Mouse (Mus musculus) cerebellum, adult 18-20 months (tissue): ENCODE data around the gene Ciz1.

ENCODE experiments used
- DNase-seq, 2 experiments: peaks; one replicate each; pipeline ENCODE4 v3.0.0; 2021

Gene Ciz1

GRCm38 (mm10) chr2:32352151-32353006 is at the start of gene Ciz1:
TSS of gene Ciz1 (plus strand) at chr2:32352327.
- DNase-seq, result peak; percentile 72 to 80

DNA sequence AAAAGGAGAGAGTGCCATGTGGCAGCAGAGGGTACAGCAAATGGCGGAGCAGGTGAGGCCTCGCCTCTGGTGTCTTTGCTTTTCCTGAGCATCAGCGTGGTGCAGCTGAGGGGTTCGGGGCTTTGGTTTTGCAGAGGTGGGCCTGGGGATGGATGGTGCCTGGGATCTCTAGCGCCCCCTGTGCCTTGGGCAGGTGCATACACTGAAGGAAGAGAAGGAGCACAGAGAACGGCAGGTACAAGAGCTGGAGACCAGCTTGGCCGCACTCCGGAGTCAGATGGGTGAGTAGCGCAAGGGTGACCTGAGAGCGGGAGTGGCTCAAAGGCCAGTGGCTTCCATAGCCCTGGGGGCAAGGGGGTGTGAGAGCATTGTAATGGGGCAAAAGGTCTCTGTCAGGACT is 49.2 kb upstream of the Ciz1 start:
- DNase-seq, result no peak

GRCm38 (mm10) chr2:32304145-32304832 is 47.8 kb upstream of the Ciz1 start:
- DNase-seq, result peak; percentile 85 to 86

DNA sequence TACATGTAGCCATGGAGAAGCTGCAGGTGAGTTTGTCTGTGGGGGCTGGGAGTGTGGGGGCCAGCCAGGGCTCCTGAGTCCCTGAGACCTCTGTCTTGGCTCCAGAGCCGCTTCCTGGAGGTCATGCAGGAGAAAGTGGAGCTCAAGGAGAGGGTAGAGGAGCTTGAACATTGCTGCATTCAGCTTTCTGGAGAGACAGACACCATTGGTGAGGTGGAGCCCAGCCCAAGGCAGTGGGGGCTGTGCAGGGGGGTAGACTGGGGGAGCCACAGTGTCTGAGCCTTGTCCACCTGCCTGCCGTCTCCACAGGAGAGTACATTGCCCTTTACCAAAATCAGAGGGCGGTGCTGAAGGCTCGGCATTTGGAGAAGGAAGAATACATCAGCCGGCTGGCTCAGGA is 46.5 kb upstream of the Ciz1 start:
- peak in 1 of 2 experiments; percentile 22 for DNase-seq

DNA sequence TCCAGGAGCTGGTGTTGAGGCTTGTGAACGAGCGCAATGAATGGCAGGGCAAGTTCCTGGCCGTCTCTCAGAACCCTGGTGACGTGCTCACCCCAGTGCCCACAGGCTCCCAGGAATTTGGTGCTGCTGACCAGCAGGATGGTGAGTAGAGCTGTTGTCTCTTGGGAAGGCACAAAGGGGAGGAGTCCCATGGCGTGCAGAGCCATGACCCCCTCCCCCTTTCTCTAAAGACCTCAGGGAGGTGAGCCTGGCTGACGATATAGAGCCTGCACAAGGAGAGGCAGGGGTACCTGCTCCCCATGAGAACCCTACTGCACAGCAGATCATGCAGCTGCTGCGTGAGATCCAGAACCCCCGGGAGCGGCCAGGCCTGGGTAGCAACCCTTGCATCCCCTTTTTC is 46.0 kb upstream of the Ciz1 start:
- peak in 1 of 2 experiments; percentile 33 for DNase-seq

- DNase-seq, result peak in 1 of 2 experiments; percentile 32
Measured at GRCm38 (mm10) chr2:32307247-32307798, 44.8 kb upstream of the Ciz1 start.

- DNase-seq, result peak; percentile 79 to 83
Measured at GRCm38 (mm10) chr2:32307941-32308760, 44.0 kb upstream of the Ciz1 start.

GRCm38 (mm10) chr2:32308870-32309568 is 43.1 kb upstream of the Ciz1 start:
- DNase-seq, result peak; percentile 57 to 59

DNA sequence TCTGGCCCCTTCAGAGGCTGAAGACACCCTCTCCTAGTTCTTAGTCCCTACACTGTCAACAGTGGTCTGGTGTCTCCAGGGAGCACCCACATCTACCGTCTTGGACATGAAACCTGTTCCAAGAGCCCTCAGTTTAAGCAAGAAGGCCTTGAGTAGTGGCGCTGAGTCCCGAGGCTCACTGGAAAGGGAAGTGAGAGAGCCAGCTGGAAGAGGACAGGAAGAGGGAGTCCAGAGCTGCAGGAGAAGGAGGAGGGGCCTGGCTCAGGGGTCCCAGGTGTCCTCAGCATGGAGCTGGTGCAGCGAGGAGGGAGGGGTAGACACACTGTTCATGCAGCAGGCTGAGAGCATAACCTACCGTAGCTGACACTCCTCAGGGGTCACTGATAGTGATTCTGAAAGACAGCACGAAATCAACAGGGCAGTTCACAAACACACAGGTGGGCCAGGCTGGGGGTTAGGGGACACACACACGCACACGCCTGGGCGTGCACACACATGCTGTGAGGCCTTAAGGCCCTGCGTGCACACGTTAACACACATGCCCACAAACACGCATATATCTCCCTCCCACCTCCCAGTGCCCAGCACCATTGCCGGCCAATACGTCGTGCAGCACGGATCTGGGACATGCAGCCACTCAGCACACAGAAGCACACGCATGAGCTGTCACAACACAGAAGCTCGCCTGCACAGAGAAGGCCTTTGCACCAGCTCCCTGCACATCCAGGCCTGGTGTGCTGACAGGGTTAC is 41.9 kb upstream of the Ciz1 start:
- peak in 1 of 2 experiments; percentile 28 for DNase-seq

DNA sequence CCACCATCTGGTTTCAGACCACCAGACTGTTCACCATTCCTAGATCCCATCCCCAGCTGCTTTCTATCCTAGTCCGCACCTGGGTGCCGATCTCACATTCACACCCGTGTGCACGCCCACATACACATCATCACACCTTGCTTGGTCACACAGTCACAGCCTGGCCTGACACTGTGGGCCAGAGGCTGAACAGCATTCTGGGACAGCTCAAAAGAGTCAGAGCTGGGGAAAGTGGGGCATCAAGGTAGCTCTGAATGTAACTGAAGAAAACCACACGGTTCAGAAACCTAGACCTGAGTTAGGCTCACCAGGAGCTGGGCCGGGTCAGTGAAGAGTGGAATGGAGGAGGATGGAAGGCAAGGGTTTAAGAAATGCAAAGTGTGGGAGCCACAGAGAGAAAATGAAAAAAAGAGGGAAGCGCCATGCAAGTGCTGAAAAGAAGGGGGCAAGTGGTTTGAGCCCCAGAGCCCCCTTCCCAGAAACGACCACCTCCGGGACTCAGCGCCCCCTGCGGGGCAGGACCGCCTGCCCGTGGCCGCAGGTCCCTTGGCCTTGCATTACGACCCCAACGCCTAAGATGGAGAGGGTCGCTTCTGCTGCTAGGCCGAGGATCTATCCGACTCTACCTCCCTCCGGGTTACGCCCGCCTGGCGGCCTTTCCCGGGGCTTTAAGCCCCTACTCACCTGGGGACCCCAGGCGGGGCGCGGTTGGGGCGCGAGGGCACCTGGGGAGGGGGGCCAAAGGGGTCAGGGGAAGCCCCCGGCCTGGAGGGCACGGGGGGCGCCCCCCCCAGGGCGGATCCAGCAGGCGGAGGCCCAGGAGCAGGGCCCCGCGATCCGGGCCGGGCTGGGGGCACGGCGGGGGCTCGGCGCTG is 40.4 kb upstream of the Ciz1 start:
- peak in 1 of 2 experiments; percentile 21 for DNase-seq

DNA sequence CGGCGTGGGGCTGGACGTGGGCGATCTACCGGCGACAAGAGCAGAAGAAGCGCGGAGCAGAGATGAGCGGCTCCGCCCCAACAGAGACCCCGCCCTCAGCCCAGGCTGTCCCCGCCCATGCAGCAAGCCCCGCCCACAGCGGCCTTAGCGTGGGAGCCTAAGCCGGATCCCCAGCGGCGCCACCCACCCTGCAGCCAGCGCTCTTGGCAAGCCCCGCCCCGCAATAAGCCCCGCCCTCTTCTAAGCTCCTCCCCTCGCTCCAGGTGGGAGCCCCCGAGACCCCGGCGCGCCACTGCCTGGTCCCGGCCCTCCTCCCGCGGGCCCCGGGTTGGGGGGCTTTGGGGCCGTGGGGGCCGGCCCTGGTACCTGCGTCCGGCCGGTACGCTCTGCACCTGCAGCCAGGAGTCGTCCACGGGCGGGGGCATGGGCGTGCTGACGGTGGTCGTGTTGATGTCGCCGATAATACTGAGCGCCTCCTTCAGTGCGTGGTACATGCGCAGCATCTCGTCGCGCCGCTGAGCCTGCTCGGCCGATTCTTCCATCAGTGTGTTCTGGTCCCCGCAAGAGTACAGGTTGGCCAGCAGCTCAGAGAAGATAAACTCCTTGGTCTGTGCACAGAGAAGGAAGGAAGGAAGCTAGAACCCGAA is 39.7 kb upstream of the Ciz1 start:
- peak in 1 of 2 experiments; percentile 66 for DNase-seq

DNA sequence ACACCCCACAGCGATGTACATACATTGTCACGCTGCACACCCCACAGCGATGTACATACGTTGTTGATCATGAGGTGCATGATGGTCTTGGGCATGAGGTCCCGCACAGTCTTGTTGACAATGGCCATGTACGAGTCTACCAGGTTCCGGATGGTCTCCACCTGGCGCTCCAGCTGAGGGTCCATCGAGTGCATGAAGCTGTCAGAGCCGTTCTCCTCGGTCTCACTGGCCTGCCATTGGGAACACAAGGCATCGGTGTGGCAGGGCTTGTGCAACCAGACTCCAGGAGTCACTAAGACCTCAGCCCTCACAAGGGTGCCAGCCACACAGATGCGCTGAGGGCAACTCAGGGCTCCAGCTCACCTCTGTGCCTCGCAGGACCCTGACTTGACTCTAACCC is 37.3 kb upstream of the Ciz1 start:
- DNase-seq, result no peak

DNA sequence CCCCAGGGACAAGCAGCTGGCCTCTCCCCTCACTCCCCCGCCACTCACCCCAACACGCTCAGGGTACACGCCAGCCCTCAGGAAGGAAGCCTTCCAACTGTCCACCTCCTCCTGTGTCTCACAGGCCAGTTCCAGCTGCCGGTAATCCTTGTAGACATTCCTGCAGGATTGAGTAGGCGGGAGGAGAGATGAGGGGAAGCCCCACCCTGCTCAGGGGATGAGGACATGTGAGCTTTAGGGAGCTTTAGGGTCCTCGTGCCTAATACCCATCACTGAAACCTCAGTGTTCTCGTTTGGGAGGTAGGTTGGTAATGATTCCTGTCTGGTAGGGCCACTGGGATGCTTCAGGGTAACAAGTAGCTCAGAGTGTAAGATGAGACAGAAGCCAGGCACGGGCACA is 36.4 kb upstream of the Ciz1 start:
- DNase-seq, result peak; percentile 19 to 27

GRCm38 (mm10) chr2:32316887-32317656 is 35.1 kb upstream of the Ciz1 start:
- peak in 1 of 2 experiments; percentile 38 for DNase-seq

DNA sequence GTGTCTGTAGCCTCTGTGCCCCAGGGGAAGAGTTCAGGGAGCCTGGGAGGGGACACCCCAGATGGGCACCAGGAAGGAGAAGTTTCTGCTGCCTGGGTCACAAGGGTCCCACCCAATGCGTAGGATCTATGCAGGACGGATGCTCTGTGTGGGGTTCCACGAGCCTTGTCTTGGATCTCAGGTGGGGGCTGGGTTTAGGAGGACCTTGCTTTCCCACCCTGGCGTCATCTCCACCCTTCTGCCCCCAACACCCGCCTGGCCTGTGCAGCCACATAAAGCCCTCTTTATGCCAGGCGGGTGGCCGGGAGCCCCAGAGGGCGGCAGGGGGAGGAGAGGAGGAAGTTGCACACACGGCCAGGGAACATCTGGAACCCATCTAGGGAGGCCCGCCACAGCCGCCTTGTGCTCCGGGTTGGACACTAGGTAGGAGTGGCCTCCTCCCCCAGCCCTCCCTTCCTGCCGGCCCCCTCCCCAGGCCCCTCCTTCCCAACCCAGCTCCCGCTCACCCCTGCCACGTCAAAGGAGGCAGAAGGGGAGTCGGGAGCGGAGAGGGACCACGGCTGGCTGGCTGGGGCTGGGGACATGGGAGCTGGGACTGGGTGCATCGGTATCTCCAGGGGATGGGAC is 34.2 kb upstream of the Ciz1 start:
- DNase-seq, result peak in 1 of 2 experiments; percentile 32

DNA sequence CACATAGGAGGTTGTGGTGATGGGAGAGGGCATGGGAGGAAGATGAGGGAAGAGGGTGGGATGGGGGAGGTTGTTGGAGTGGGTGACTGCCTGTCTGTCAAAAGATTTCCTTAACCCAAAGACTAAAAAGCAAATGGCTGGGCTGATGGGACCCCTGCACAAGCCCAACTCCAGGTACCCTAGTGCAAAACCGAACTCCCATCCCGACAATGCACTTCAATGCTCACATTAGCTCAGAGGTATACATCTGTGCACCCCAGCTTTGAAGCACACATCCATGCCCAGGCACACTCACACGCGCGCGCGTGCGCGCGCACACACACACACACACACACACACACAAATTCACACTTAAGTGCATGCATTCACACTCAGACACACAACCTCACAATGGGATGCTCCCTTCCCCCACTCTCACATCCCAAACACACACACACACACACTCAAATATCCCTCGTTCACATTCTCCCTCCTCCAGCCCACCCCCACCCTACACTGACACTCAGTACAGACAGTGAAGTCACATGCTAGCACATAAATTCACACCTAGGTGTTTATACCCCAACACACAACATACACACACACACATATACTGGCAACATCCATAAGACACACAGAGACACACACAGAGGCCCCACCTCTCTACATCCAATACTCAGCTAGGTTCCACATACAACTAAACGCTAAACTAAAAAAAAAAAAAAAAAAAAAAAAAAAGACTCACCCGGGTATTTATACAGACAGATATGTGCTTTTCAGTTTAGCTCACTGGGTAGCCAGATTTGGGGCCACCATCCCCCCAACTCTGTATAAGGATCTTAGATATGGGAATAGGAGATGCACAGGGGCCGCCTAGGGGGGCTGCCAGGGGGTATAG is 33.2 kb upstream of the Ciz1 start:
- peak in 1 of 2 experiments; percentile 15 for DNase-seq
